Mouse (Mus musculus) stomach, postnatal 0 days (tissue): ENCODE measurements at regions not wholly inside any gene's neighbourhood (a gene's known extent, or its start where the extent isn't known, plus 50 kb on each side); places are given as distances from the start of the nearest gene placed in this dataset.

Source experiments
- CTCF ChIP-seq: IDR thresholded peaks from 2 replicates; pipeline ENCODE4 v1.5.1; 2016; ENCODE audit warnings: antibody characterized with exemption, low read depth, mild to moderate bottlenecking, moderate library complexity
- EP300 ChIP-seq: optimal IDR thresholded peaks from 2 replicates; pipeline ENCODE3; 2016; ENCODE audit warnings: antibody characterized with exemption

- TF ChIP-seq EP300, result no peak
- no peak for TF ChIP-seq CTCF
Measured at GRCm38 (mm10) chr12:37010306-37010705, 98.0 kb upstream of the Meox2 start.
